Mouse (Mus musculus): ENCODE data around the gene Pald1. TPM values are rescaled to one million over a fixed set of nuclear protein-coding genes. Genes with fewer than 3 reads are reported as not detected.

The Pald1 gene
- polyA plus RNA-seq, 1 experiment from 2014 or later, result 13.2 TPM

DNA sequence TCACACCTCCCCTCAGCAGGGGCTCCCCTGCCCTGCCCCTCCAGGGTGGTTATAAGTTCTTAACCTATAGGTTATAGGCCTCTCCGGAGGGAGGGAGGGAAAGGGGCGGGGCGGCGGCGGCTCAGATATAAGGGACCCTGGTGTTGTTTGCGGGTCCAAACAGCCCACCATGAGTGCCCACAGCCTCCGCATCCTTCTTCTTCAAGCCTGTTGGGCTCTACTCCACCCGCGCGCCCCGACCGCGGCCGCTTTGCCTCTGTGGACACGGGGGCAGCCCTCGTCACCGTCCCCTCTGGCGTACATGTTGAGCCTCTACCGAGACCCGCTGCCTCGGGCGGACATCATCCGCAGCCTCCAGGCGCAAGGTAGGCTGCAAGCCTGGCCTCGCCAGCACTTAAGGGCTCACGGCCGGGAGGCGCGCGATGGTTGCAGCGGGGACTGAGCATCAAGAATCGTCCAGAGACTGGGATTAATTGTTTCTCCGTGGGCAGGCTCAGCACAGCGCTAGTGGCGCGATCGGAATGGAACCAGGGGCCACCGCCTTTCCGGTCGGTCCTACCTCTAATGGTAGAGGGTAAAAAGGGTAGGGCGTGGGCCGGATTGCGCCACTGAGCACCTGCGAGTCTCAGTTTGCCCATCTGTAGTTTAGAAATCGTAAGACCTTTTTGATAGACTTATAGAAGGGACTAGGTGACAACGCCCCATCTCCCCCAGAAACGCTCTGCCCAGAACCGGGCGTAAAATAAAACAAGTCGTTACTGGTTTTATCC lies 35.0 kb upstream of the Pald1 start:
- Histone ChIP-seq H3K27ac (no peak overlapping the region), H3K9me3 (replicated peaks) (no peaks in the 10 kb centered on the region), H3K4me2 (peak overlapping the region; percentile 87), H3K27me3 (peaks cover 58% of the 10 kb centered on the region), H3K36me3 (ENCODE audit: poor library complexity, severe bottlenecking) (no peaks in the 10 kb centered on the region), H3K4me1 (peaks cover 8% of the 10 kb centered on the region), H3K9ac (peak overlapping the region; percentile 65), H3K4me3 (peak overlapping the region; percentile 46)
- peak; percentile 55 for ATAC-seq
- 4% methylated on average over 50 of the region's 50 CpGs for WGBS

DNA sequence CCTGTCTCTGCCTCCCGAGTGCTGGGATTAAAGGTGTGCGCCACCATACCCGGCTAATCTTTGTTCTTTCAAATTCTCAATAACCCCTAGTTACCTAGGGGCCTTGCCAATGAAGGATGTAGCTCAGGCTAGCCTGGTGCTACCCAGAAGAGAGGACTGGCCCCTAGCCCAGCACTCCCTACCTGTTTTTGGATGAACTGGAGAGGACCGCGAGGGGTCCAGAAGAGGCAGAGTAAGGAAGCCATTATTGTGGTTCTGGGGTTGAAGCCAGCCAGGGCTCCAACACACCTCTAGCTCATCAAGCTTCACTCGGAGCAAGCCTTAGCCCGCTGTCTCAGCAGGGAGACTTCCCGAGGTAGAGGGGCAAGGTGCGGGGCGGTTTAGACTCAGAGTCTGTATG lies 34.3 kb upstream of the Pald1 start, which contains the start of gene Nodal:
TSS of gene Nodal (plus strand) at position 301 of the 400 bp plus-strand sequence.
- Histone ChIP-seq H3K4me1 (peaks cover 8% of the 10 kb centered on the region), H3K27me3 (peaks cover 58% of the 10 kb centered on the region), H3K9ac (peak within 1 kb of the TSS; percentile 65), H3K4me3 (peak within 1 kb of the TSS; percentile 46), H3K27ac (no peak within 1 kb of the TSS), H3K36me3 (ENCODE audit: poor library complexity, severe bottlenecking) (no peaks in the 10 kb centered on the region), H3K9me3 (replicated peaks) (no peaks in the 10 kb centered on the region), H3K4me2 (peak within 1 kb of the TSS; percentile 87)
- no peak for ATAC-seq
- 27% methylated on average over 9 of the region's 10 CpGs for WGBS

DNA sequence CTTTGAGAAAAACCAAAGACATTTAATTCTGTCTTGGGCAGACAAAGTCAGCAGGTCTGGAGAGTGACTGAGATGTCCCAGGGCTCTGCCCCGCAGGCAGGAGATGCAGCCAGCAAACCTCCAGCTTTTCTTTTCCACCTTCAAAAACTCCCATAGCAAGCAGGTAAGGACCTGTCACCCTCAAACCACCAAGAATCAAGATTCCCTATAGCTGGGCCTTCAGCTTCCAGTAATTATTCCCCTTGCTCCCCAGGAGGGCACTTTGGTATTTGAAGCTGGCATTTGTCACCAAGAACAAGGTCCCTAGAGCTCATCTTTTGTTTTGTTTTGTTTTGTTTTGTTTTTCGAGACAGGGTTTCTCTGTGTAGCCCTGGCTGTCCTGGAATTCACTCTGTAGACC lies 33.7 kb upstream of the Pald1 start:
- no peak for ATAC-seq
- no peak overlapping the region for H3K4me3 ChIP-seq
- 47% methylated on average over 2 of the region's 2 CpGs for whole genome bisulfite sequencing
- H3K27ac ChIP-seq, result no peak overlapping the region
- peaks cover 58% of the 10 kb centered on the region for H3K27me3 ChIP-seq
- no peaks in the 10 kb centered on the region for H3K9me3 ChIP-seq (replicated peaks)
- H3K9ac ChIP-seq, result no peak overlapping the region
- no peaks in the 10 kb centered on the region for H3K36me3 ChIP-seq (ENCODE audit: poor library complexity, severe bottlenecking)
- H3K4me1 ChIP-seq, result peaks cover 8% of the 10 kb centered on the region
- no peak overlapping the region for H3K4me2 ChIP-seq

DNA sequence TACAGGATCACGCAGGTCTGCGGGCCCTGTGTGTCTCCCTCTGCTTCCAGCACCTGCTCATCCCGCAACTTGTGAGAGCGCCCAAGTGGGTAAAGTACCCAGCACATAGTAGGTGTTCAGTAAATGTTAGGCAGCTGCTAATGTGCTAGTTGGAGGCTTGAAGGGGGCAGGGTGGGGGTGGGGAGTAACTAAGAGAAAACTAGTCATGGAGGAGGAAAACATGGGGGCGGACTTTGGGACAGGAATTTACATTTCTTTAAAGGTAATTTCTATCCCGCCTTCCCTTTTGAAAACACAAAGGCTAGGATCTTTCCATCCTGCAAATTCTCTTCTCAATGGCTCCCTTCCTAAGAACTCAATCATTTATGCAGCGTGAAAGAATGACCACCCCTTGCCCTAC lies 33.2 kb upstream of the Pald1 start:
- Histone ChIP-seq H3K4me1 (peaks cover 8% of the 10 kb centered on the region), H3K9ac (no peak overlapping the region), H3K36me3 (ENCODE audit: poor library complexity, severe bottlenecking) (no peaks in the 10 kb centered on the region), H3K27me3 (peaks cover 58% of the 10 kb centered on the region), H3K4me2 (no peak overlapping the region), H3K27ac (no peak overlapping the region), H3K4me3 (no peak overlapping the region), H3K9me3 (replicated peaks) (no peaks in the 10 kb centered on the region)
- WGBS, result 38% methylated on average over 7 of the region's 7 CpGs
- ATAC-seq, result no peak

DNA sequence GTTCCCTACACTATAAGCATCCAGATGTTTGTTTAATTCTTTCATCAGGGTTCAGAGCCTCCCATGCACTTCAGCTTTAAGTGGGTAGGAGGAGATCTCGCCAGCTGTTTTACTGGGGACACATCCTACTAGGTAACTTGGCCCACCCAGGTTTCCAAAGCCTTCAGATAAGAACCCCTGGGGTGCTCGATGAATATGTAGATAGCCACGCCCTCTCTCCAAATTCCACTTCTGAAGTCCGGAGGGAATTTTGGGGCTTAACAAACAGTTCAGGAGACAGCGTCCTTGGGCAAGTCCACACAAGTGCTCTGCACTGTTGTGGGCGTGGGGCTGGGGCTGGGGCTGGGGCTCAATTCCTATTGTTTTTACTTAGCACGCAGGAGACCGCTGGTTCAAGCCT lies 32.6 kb upstream of the Pald1 start:
- WGBS, result 18% methylated on average over 8 of the region's 8 CpGs
- H3K9ac ChIP-seq, result no peak overlapping the region
- H3K9me3 ChIP-seq (replicated peaks), result no peaks in the 10 kb centered on the region
- H3K4me1 ChIP-seq, result peaks cover 8% of the 10 kb centered on the region
- no peaks in the 10 kb centered on the region for H3K36me3 ChIP-seq (ENCODE audit: poor library complexity, severe bottlenecking)
- no peak overlapping the region for H3K4me3 ChIP-seq
- H3K27me3 ChIP-seq, result peaks cover 53% of the 10 kb centered on the region
- H3K27ac ChIP-seq, result no peak overlapping the region
- H3K4me2 ChIP-seq, result no peak overlapping the region
- no peak for ATAC-seq

DNA sequence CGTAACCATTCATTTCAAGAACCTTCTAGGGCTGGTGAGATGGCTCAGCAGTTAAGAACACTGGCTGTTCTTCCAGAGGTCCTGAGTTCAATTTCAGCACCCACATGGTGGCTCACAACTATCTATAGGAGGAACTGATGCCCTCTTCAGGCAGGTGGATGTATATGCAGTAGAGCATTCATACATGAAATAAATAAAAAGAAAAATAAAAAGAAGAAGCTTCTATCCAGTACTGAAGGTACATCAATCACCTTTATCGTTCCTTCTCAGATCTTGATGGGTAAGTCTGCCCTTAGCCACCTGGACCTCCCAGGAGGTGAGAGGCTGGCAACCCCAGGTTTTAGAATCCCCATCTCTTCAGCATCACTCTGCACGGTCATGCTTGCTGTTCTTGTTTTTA lies 31.9 kb upstream of the Pald1 start:
- 76% methylated on average over 3 of the region's 3 CpGs for WGBS
- H3K9ac ChIP-seq, result no peak overlapping the region
- no peak for ATAC-seq
- no peak overlapping the region for H3K4me2 ChIP-seq
- H3K27me3 ChIP-seq, result peaks cover 47% of the 10 kb centered on the region
- H3K4me1 ChIP-seq, result peaks cover 10% of the 10 kb centered on the region
- no peaks in the 10 kb centered on the region for H3K36me3 ChIP-seq (ENCODE audit: poor library complexity, severe bottlenecking)
- no peak overlapping the region for H3K4me3 ChIP-seq
- H3K9me3 ChIP-seq (replicated peaks), result no peaks in the 10 kb centered on the region
- no peak overlapping the region for H3K27ac ChIP-seq

DNA sequence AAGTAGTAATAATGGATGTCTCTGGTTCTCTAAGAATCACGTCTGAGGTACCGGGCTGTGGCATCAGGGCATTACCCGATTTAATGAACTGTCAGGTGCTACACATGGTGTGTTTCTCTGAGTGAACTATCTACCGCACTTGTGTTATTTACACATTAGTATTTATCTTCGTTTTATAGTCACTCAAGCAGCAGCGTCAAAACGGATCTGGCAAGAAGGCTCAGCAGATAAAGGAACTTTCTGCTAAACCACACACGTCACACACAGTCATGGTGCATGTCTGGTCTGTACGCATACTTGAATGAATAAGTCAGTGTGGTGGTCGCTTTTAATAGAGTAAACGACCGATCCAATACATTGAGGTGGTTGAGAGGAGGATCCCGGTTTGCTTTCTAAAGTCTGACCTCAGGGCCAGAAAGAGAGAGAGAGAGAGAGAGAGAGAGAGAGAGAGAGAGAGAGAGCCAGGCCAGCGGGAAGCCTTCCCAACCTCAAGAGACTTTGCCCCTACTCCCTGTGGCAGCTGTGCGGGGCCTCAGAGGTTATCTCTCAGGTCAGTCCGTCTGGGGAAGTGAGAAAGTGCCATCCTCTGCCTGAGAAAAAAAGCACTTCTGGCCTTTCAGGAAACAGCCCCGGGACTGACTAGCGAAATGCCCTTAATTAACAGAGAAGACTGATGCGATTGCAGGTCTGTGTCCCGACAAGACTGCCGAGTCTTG lies 29.7 kb upstream of the Pald1 start:
- ATAC-seq, result no peak
- Histone ChIP-seq H3K9ac (no peak overlapping the region), H3K4me1 (peaks cover 5% of the 10 kb centered on the region), H3K4me2 (no peak overlapping the region), H3K27ac (no peak overlapping the region), H3K36me3 (ENCODE audit: poor library complexity, severe bottlenecking) (no peaks in the 10 kb centered on the region), H3K4me3 (no peak overlapping the region), H3K27me3 (peaks cover 25% of the 10 kb centered on the region), H3K9me3 (replicated peaks) (no peaks in the 10 kb centered on the region)
- WGBS, result 64% methylated on average over 21 of the region's 21 CpGs

DNA sequence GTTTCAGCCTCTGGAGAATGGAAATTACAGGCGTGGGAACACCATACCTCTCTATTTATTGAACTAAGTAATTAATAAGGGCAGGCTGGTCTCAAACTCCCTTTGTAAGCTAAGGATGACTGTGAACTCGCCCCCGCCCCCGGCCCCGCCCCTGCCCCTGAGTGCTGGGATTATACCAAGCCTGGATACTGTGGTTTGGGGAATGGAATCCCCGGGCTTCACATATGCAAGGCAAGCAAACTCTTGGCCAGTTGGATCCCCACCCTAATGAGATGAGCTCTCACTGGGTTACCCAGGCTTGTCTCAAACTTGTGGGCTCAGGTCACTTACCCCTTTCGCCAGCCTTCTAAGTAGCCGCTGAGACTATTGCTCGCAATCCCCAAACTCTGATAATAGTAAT lies 26.9 kb upstream of the Pald1 start:
- Histone ChIP-seq H3K27ac (no peak overlapping the region), H3K9ac (no peak overlapping the region), H3K4me3 (no peak overlapping the region), H3K4me1 (peaks cover 4% of the 10 kb centered on the region; the same call in 1 of the 2 replicates), H3K27me3 (peaks cover 11% of the 10 kb centered on the region), H3K4me2 (no peak overlapping the region), H3K36me3 (ENCODE audit: poor library complexity, severe bottlenecking) (no peaks in the 10 kb centered on the region), H3K9me3 (replicated peaks) (no peaks in the 10 kb centered on the region)
- WGBS, result 21% methylated on average over 9 of the region's 9 CpGs
- ATAC-seq, result no peak

DNA sequence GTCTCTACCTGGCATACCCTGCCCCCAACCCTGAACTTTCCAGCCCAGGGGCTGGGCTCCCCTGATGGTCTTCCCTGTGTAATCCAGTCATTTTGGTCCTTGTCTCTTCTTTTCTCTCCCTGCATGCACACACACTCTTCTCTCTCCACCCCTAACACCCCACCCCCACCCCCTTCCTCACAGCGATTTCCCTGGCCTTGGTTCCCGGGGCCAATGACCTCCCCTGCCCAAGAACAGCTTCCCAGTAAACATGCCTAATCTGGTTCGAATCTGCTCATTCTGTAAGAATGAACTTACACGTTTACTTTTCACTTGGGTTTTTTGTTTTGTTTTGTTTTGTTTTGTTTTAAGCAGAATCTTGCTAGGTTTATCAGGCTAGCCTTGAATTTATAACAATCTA lies 26.4 kb upstream of the Pald1 start:
- no peak overlapping the region for H3K27ac ChIP-seq
- WGBS, result 4% methylated on average over 4 of the region's 4 CpGs
- H3K9me3 ChIP-seq (replicated peaks), result no peaks in the 10 kb centered on the region
- peaks cover 4% of the 10 kb centered on the region; the same call in 1 of the 2 replicates for H3K4me1 ChIP-seq
- no peak overlapping the region for H3K9ac ChIP-seq
- H3K4me3 ChIP-seq, result no peak overlapping the region
- no peak for ATAC-seq
- peaks cover 11% of the 10 kb centered on the region for H3K27me3 ChIP-seq
- H3K36me3 ChIP-seq (ENCODE audit: poor library complexity, severe bottlenecking), result no peaks in the 10 kb centered on the region
- no peak overlapping the region for H3K4me2 ChIP-seq

DNA sequence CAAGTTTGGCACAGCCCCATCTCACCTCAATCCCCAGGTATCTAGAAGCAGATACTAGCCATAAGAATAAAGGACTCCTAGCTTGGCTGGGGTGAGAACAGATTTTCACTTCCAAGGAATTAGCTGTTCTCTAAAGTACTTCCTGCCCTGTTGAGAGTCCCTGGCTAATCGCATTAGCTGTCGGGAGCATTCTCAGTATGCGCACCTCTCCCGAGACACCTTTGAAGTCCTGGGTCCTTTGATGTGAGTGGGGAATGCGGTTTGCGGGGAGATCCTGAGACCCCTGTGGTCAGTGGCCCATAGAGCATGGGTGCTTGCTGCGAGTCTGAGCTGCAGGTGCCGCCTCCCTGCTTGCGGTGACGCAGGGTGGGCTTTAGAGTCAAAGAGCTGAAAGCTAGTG lies 22.6 kb upstream of the Pald1 start:
- H3K27ac ChIP-seq, result no peak overlapping the region
- no peaks in the 10 kb centered on the region for H3K9me3 ChIP-seq (replicated peaks)
- no peak for ATAC-seq
- peaks cover 4% of the 10 kb centered on the region; the same call in 1 of the 2 replicates for H3K4me1 ChIP-seq
- H3K36me3 ChIP-seq (ENCODE audit: poor library complexity, severe bottlenecking), result no peaks in the 10 kb centered on the region
- WGBS, result 6% methylated on average over 10 of the region's 10 CpGs
- H3K9ac ChIP-seq, result no peak overlapping the region
- H3K27me3 ChIP-seq, result peaks cover 11% of the 10 kb centered on the region
- H3K4me3 ChIP-seq, result no peak overlapping the region
- H3K4me2 ChIP-seq, result no peak overlapping the region

DNA sequence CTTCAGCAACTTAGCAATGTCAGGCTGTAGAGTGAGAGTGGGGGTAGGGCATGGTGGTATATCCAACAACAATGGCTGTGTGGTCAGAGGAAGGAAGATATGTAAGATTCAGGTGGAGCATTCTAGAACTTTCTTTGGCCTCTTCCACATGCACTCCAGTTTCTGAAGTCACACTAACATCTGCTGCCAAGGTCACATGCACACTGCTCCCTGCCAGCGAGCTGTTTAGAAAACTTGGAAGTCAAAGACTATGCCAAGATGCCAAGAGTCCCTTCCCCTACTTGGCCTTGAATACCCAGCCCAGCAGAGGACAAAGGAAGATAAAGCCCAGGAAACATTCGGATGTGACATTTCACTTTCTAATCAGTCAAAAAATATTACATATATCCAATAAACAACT lies 19.6 kb upstream of the Pald1 start:
- Histone ChIP-seq H3K27ac (no peak overlapping the region), H3K27me3 (peaks cover 11% of the 10 kb centered on the region), H3K4me1 (no peaks in the 10 kb centered on the region), H3K4me3 (no peak overlapping the region), H3K9ac (no peak overlapping the region), H3K36me3 (ENCODE audit: poor library complexity, severe bottlenecking) (no peaks in the 10 kb centered on the region), H3K9me3 (replicated peaks) (no peaks in the 10 kb centered on the region), H3K4me2 (no peak overlapping the region)
- ATAC-seq, result no peak
- WGBS, result 90% methylated on average over 2 of the region's 2 CpGs

DNA sequence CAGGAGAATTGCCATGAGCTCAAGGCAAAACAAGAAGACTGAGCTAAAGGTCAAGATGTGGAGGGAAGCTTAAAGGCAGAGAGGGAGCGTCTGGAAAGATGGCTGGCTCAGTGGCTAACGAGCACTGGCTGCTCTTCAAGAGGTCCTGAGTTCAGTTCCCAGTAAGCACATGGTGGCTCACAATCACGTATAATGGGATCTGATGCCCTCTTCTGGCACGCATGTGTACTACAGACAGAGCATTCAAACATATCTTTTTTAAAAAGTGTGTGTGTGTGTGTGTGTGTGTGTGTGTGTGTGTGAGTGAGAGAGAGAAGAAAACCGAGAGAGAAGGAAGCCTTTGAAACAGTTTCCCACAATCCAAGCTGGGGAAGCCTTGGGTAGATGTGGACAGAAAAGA lies 19.1 kb upstream of the Pald1 start:
- Histone ChIP-seq H3K4me1 (no peaks in the 10 kb centered on the region), H3K4me2 (no peak overlapping the region), H3K27ac (no peak overlapping the region), H3K27me3 (peaks cover 11% of the 10 kb centered on the region), H3K9ac (no peak overlapping the region), H3K36me3 (ENCODE audit: poor library complexity, severe bottlenecking) (no peaks in the 10 kb centered on the region), H3K9me3 (replicated peaks) (no peaks in the 10 kb centered on the region), H3K4me3 (no peak overlapping the region)
- ATAC-seq, result no peak
- 64% methylated on average over 5 of the region's 5 CpGs for WGBS

All from forebrain, embryonic 13.5 days (tissue).